Mouse (Mus musculus) NIH3T3 (cell line): Measurements from ENCODE around the gene Tfpi.
A peak's percentile ranks its signal among the peaks of the same experiment; 100 is the strongest.
"Not testable (repeated sequence)": the region's sequence is repeated elsewhere in the genome, so short reads cannot be mapped to it uniquely, and the experiment has no call there.

Source experiments
- DNase-seq: peaks from one replicate; pipeline ENCODE4 v3.0.0-alpha.2; 2012; ENCODE audit warnings: low read depth

Gene Tfpi

DNA sequence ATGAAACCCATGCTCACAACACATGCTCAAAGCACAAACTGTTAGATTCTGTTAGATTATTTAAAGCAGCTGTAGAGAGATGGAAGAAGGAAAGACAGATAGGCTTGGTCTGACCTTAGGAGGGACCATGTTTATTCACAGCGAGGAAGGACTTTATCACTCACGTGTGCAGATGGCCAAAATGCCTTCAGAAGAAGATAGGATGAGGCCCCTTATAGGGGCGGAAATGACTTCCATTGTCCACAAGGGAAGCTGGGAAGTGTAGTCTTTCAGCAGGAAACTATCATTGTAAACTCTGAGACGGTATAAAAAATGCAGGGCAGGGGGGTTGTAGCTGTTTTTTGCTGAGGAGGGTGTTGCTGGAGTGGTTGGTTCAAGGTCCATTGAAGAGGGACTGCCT, at the start of gene Tfpi:
Tfpi (minus strand) TSS at position 199 of the 400 bp plus-strand sequence.
- DNase-seq, result no peak

DNA sequence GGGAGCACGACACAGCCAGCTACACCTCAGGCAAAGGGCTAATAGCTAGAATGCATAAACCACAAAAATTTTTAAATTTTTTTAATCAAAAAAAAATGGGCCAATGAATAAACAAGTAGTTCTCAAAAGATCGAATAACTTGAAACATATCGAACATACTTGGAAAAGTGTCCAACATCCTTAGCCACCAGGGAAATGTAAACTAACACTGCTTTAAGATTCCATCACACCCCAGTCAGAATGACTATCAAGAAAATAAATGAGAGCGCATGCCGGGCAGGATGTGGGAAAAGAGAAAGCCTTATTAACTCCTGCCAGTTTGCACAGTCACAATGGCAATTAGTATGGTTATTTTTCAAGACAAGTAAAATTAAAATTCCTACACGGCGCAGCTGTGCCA, 49.6 kb upstream of the Tfpi start:
- peak; percentile 52 for DNase-seq

DNA sequence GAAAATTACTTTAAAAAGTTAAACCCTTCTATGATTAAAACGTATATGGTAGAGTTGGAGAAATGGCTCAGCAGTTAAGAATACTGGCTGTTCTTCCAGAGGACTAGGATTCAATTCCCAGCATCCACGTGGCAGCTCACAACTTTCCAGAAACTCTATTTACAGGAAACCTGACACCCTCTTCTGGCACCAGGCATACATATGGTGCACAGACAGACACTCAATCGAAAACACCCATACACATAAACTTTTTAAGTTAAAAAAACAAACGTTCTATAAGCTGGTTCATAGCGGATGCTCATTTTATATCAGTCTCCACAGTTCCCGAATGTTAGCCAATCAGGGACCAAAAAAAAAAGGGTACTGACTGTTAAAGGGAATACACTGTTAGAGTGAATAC, 49.2 kb upstream of the Tfpi start:
- DNase-seq, result peak; percentile 56

DNA sequence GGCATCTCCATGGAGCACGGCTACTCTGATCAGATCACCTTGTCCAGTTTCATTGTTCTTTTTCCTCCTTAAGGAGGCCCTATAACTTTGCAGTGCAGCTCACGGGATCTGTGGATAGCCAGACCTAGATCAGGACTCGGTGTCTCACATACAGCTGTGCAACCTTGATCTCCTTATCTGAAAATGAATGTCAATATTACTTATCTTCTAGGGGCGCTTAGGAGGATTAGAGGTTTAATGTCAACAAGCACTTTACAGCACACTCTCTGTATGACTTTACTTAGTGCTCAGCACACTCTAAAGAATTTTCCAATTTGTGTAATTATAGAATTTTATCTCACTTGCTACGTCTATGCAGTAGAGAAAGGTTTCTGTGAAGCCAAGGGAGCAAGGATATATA, 48.5 kb upstream of the Tfpi start:
- no peak for DNase-seq

DNA sequence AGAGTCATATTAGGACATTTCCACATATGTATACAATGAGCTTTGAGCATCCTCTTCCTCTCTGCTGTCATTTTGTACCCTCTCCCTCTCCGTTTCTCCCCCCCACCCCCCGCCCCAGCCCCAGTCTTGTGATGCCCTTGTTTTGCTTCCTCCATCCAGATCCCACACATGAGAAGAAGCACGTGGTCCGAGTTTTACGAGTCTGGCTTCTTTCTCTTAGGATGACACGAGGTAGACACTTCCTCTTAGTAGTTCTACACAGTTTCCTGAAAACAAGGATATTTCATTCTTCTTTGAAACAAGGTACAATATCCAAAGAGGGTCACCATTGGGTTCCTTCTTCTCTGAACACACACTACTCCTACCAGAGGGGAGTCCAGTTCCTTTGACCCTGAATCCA, 47.4 kb upstream of the Tfpi start:
- DNase-seq, result no peak

DNA sequence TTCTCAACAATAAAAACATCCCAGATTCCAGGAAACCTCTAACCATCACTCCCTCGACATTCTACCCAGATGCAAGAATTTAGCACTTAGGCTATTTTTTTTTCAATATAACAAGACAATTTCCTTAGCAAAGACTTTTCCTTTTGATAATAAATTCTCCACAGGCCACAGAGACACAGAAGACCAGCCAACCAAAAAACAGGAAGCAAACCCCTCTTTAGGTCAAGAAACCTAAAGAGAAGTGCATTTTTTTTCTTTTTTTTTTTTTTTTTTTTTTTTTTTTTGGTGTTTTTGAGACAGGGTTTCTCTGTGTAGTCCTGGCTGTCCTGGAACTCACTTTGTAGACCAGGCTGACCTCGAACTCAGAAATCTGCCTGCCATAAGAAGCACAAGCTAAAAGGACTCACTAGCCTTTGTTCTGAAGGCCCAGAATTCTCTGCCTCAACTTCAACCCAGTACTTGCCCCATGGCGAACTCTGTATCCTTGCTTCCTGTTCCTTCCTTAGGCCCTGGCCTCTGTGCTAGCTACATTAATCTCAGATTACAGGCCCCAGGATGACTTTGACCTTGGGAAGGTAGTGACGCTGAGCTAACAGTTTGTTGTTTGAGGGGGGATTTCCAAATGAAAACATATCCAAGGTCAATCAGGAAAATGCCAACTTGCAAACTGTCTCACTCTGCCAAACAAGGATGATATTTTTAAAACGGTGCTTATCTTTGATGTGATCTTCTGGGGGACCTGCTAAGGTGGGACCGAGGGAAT, 46.7 kb upstream of the Tfpi start:
- DNase-seq, result no peak

DNA sequence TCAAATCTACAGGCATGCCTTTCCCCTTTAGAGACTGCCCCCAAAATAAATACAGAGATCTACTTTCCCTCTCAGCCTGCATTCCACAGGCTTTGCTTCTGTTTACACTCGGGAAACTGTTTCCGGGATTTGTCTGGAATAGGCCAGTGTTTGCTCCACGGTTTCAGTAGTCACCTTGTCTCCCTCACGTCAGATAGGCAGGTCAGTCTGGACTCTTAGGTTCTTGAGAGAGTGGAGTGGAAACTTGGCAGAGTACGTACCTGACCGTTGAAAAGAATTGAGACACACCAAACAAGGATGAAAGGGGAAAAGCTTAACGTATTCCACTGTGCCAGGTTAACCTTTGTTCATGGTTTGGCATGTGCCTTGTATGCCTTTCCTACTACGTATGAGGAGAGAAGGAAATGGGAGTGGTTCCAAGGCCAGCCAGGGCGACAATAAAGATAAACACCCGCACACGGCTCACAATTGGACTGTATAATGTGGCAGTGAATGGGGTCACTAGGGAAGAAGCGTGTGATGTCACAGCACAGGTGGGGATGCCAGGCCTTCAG, 43.0 kb upstream of the Tfpi start:
- DNase-seq, result peak; percentile 28

DNA sequence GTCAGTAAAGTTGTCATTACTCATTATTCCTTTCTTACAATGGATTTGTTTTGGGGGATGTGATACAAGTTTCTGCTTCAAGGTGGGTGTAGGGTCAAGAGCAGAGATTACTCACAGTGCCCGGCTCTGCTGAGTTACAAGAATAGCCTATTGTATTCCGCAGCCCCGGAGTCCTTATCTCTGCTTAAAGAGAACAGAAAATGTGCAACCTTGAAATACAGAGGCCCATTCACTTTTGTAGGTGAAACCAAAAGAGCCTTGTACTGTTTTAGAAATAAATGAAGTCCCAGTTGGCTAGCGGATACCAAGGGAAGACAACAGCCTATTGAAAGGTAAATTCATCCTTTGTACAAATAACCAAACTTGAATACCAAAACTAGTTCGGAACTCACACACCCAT, 42.2 kb upstream of the Tfpi start:
- DNase-seq, result peak; percentile 29

DNA sequence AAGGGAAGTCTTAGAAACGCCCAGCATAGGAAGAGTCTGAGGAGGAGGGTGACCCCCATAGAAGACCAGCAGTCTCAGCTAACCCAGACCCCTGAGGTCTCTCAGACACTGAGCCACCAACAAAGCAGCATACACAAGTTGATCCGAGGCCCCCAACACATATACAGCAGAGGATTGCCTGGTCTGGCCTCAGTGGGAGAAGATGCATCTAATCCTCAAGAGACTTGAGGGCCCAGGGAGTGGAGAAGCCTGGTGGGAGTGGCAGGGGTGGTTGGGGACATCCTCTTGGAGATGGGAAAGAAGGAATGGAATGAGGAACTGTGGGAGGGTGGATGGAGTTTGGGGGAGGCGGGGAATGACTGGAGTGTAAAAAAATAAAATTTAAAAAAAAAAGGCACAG, 36.7 kb upstream of the Tfpi start:
- DNase-seq, result no peak

DNA sequence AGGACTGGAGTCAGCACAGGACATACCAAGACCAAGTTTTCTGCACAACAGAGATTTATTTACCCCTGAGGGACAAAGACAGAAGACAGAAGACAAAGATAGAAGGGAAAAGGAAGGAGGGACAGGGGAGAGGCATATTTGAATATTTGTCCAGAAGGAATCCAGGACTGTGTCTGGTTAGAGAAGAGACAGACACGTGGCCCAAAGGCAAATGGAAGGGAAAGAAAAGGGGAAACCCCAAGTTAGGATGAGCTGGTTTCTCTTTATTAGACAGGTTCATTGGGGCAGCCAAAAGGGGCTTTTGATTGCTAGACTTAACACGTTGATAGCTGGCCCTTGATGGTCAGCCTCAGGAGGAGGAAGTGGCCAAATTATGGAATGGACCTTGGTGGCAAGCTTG, 34.9 kb upstream of the Tfpi start:
- DNase-seq, result no peak

DNA sequence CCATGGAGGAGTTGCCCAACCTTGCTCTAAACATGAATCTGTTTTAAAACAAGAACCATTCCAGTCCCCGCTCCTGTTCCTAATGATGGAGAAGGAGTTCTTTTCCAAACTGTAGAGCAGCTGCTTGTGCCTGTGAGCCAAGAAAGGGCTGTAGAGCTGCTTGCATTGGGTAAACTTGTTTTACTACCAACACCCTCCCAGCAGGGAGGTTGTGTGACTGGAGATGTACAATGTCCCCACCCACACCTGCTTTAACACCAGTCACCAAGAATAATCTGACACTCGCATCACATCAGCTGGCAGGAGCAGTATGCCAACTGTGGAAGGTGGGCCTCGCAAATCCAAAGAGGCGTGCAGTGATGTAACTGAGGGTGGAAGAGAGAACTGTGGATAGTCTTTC, 34.5 kb upstream of the Tfpi start:
- no peak for DNase-seq

DNA sequence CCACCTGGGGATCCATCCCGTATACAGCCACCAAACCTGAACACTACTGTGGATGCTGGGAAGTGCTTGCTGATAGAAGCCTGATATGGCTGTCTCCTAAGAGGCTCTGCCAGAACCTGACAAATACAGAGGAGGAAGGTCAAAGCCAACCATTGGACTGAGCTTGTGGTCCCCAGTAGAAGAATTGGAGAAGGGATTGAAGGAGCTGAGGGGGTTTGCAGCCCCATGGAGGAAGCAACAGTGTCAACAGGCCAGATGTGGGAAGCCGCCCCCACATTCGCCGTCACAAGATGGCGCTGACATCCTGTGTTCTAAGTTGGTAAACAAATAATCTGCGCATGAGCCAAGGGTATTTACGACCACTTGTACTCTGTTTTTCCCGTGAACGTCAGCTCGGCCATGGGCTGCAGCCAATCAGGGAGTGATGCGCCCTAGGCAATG, 28.4 kb upstream of the Tfpi start:
- not testable (repeated sequence) for DNase-seq

DNA sequence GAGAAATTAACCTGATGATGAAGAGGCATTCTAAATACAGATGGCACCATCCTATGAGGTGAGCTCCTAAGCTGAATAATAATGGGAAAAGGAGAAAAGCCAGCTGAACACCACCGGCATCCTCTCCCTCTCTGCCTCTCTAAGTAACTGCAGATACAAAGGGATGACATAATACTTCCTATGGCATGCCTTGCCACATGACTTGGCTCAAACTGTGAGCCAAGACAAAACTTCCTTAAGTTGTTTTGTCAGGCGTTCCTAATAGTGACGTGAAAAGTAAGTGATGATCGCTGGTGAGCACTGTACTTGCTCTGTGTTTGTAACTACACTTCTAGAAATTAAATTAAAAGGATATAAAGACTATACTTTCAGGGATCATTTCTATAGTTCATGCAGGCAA, 27.7 kb upstream of the Tfpi start:
- no peak for DNase-seq

DNA sequence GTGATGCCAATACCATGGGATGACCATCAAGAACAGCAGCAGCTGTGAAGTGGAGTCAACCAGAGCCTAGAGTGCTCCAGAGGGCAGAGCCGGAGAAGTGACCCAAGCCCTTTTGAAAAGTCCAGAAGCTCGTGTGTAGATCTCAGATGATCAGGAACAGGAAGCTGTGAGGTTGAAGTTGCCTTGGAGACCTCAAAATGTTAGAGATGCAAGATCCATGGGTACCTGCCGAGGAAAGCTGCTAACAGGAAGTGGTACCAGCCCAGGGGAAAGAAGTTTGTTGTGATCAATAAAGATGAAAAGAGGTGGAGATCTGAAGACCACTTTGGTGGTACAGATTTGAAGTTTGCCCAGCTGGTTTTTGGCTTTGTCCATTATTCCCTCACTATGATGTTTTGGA, 22.3 kb upstream of the Tfpi start:
- no peak for DNase-seq

DNA sequence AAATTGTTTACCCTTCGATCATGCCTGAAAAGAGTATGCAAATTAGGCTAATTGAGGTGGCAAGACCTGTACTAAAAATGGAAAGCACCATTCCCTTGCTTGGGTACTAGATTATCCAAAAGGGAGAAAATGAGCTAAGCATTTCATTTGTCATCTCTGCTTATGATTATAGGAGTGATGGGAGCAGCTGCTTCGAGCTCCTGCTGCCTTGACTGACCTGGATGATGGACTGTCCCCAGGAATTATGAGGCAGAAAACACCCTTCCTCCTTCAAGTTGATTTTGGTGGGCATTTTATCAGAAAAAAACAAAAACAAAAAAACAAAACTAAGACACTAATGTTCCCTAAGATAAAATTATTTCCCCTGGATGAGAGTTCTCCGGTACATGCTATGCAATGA, 18.5 kb upstream of the Tfpi start:
- no peak for DNase-seq

DNA sequence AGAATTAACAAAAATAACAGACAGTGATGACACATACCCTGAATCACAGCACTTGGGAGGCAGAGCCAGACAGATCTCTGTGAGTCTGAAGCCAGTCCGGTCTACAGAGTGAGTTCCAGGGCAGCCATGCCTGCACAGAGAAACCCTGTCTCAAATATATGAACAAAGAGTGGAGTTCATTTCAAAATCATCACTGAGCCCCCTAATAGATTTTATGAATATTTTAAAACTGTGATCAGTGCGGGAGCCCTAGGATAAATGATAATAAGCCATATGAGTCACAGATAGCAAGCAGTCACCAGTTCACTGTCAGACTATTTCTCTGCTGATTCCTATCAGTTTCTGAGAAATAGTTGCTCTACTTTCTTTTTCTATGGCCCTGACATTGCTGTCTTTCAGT, 17.1 kb upstream of the Tfpi start:
- DNase-seq, result no peak

DNA sequence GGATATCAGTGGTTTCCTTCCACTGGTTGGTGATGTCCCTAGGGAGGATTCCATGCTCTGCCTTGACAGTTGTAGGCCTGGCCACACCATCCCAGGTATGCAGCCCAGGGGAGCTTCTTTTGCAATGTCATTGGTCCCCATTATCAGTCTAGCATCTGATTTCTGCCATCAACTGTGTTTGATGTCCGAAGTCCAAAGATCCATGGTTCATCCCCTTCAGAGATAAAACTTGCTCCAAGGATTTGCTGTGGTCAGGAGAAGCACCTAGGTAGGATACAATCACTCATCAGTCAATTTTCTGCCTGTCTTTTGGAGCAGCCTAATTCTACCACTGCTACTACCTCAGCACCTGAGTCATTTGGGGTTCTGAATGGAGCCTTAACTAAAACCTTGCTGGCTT, 15.1 kb upstream of the Tfpi start:
- no peak for DNase-seq

DNA sequence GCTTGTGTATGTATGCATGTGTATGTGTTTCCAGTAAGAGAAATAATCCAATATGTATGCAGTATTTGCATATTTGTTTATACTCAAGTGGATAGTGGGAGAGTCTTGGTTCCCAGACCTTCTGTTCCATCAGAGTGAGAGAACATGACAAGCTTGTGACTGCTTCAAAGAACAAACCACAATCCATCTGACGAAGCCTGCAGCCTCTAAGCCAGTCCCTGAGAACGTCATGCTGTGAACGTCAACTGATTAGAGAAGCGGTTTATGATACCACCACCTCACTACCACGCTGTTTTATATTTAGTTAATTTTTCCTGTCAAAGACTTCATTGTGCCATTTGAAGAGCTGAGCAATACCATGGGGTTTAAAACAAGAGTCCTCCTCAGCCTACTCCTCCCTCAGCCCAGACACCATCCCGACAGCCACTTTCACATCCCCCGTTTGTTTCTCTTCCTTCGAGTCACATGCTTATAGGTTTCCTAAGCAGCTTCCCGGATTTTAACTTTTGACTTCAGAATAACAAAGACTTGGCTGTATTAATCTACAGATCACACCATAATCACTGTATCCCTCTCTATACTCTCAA, 11.2 kb upstream of the Tfpi start:
- DNase-seq, result no peak

DNA sequence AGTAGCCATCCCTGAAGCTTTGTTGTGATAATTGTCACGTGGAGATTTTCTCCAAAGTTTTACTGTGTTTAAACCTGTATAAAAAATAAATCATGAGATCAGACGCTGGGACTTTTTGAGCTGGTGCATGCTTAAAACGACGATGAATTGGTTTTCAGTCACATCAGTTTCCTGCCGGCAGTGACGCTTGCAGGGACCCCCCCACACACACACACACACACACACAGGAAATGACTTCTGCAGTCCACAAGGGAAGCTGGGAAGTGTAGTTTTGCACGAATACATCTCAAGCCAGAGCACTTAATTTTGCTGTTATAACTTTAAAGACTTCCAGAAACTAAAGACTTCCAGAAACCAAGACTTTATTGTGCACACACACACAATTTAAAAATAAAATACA, 5.3 kb upstream of the Tfpi start:
- DNase-seq, result no peak

DNA sequence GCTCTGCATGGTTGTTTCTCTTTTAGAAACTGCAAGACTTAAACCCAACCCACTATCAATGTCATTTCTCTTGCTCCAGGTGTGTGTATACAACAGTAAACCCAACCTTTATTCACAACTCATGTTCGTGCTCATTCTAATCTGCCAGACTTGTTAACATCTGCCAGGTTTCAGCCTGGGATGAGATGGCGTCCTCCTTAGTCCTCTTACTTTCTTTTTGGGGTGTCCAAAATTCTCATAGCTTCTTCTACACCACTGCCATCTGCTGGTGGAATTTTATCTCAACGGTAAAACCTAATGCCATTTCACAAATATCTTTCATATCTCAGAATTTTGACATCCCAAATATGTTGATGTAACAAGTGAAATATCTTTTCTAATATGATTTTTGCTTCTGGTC, 2.5 kb upstream of the Tfpi start:
- peak; percentile 87 for DNase-seq

DNA sequence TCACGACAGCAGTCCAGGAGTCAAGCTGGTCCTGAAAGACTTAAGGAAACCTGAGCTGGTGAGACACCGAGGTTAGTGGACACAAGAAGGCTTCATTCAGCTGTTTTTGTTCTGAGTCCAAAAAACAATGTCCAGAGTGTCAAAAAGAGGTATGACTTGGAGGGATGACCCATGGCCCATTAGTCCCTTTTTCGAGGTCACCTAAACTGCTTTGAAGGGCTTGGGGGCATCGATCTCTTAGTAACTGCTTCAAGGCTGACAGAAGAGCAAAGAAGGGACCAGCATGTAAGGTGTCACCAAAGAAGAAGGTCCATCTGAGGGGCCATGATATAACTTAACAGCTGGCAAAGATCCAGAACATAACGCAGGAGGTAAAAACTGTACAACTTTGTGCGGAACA, 1.2 kb upstream of the Tfpi start:
- DNase-seq, result no peak

DNA sequence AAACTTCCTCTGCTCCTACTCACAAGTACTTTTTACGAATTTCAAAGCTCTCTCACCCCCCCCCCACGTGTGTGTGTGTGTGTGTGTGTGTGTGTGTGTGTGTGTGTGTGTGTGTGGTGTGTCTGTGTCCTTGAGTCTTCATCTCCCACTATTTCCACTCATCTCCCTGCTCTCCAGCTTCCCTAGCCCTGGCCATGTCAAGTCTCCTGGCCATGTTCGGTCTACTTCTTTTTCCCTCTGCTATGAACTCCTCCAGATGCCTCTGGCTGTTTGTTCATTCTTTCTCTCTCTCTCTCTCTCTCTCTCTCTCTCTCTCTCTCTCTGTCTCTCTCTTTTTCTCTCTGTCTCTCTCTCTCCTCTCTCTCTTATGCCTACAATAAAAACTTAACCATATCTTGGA, 444 bp downstream of the Tfpi start:
- DNase-seq, result no peak

DNA sequence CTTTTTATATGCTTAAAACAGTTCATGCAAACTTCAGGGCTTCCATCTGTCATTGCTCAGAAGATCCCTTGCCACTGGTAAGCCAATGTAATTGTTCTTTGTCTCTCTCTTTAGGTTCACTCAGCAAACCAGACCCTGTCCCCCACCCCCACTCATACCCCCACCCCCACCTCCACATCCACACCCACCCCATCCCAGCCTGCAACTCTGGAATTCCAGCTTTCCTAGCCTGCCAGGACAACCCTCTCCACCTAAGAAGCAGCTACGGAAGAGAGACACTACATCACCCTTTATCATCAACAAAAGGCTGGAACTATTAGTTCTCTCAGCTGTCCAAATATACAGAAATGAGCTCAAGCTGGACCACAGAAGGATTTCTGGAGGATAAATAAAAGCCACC, 974 bp downstream of the Tfpi start:
- DNase-seq, result no peak

DNA sequence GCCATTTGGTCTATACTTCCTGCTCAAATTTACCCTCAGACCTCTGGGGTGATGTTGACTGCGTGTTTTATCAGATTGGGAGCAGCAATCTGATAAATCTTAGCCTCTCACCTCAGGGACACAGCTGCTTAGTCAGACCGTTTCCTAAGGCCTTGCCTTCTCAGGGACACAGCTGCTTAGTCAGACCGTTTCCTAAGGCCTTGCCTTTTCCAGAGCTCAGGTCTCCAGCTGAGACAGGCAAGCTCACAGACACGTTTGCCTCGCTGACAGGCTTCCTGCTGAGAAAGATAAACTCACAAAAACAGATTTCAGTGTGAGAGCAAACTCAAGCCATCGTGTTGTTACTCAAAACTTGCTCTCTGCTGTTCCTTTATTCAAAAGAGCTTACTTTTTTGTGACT, 1.9 kb downstream of the Tfpi start:
- peak; percentile 37 for DNase-seq
